ENCODE assay signal across 22 mouse cellular contexts in the genomic region with DNA sequence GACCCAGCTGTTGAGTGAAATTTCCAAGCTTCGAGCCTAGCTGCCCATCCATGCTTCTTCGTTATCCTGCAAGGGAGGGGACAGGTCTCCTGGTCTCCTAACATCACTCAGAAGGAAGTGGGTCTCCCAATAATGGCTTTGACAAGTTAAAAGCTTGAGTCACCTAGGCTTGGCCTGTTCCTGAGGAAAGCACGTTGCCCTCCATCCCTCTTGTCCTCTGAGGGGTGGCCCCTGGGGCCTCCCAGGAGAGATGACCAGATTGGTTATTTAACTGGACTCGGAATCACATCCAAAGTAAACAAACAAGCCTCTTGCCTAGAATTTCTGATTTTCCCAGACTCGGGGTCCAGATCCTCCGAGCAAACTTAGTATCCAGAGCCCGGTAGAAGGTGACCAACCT. TPM values are rescaled to one million over a fixed set of nuclear protein-coding genes. Genes with fewer than 3 reads are reported as not detected.
DNase-seq lines count a peak whose midpoint lies in the region; ATAC-seq and TF ChIP-seq lines count a peak whose summit lies in the region.
"Had no signal": no experiment of that assay in that cellular context is flagged by ENCODE, and none has a peak within 500 bp of the region (broad histone marks: within the 10 kb centered on the region; RNA-seq: fewer than 3 reads in every experiment).

No protein-coding gene starts in this region.

- no peak for ATAC-seq in heart, embryonic 11.5 days (replicated peaks; ENCODE audit: insufficient number of reproducible peaks, low FRiP score, low TSS enrichment)
- ATAC-seq: activated CD4-positive, CD25-positive, alpha-beta regulatory T cell, adult 4 months; forebrain, embryonic 13.5 days; forebrain, embryonic 16.5 days; hindbrain, postnatal 0 days; inflammation-experienced regulatory T-cells, adult 6 months; intestine, embryonic 16.5 days had no signal

- no peaks in the 10 kb centered on the region for H3K27me3 ChIP-seq in heart, adult 2 months (ENCODE audit: control insufficient read depth, insufficient read depth, low read length)
- no peaks in the 10 kb centered on the region for H3K27me3 ChIP-seq in heart, embryonic 11.5 days (ENCODE audit: control insufficient read depth, insufficient read depth, low read length)
- H3K27me3 ChIP-seq in kidney, adult 2 months (replicated peaks; ENCODE audit: control insufficient read depth, insufficient read depth, low read length) = no peaks in the 10 kb centered on the region
- H3K27me3 ChIP-seq: forebrain, embryonic 13.5 days; heart, embryonic 13.5 days had no signal

- H3K4me1 ChIP-seq in heart, adult 2 months (ENCODE audit: control insufficient read depth, insufficient read depth, low read length) = peaks cover 2% of the 10 kb centered on the region
- peaks cover 22% of the 10 kb centered on the region for H3K4me1 ChIP-seq in heart, embryonic 11.5 days (ENCODE audit: control insufficient read depth, insufficient read depth, low read length)
- 0 out of 2 replicates have a peak, but pooled peaks cover 4% of the 10 kb centered on the region for H3K4me1 ChIP-seq in kidney, adult 2 months (ENCODE audit: control insufficient read depth, insufficient read depth, low read length)
- peaks cover 10% of the 10 kb centered on the region; the same call in 1 of the 2 replicates for H3K4me1 ChIP-seq in brown adipose tissue, adult 24 weeks (ENCODE audit: control insufficient read depth, insufficient read depth, insufficient read length, low read length)

- no peaks in the 10 kb centered on the region for H3K36me3 ChIP-seq in heart, adult 2 months (ENCODE audit: control insufficient read depth, insufficient read depth, low read length)
- H3K36me3 ChIP-seq in heart, embryonic 11.5 days (ENCODE audit: control insufficient read depth, insufficient read depth, low read length) = no peaks in the 10 kb centered on the region
- H3K36me3 ChIP-seq in kidney, adult 2 months (ENCODE audit: control insufficient read depth, insufficient read depth, low read length) = no peaks in the 10 kb centered on the region
- H3K36me3 ChIP-seq: forebrain, embryonic 10.5 days; heart, embryonic 13.5 days had no signal

- no peaks in the 10 kb centered on the region for H3K9me3 ChIP-seq in heart, embryonic 11.5 days (replicated peaks; ENCODE audit: control insufficient read depth, low read length)
- H3K9me3 ChIP-seq: forebrain, embryonic 10.5 days; forebrain, embryonic 13.5 days; heart, embryonic 13.5 days had no signal

- H3K79me2 ChIP-seq in heart, adult 2 months (replicated peaks; ENCODE audit: control insufficient read depth, insufficient read depth, low read length) = no peaks in the 10 kb centered on the region

- no peak overlapping the region for H3K9ac ChIP-seq in heart, adult 2 months (ENCODE audit: low read depth, low read length)
- H3K9ac ChIP-seq in heart, embryonic 11.5 days (ENCODE audit: low read depth, low read length) = no peak overlapping the region
- H3K9ac ChIP-seq: forebrain, embryonic 13.5 days; heart, embryonic 13.5 days; hindbrain, embryonic 14.5 days had no signal

- peak overlapping the region; percentile 60; the same call in 1 of the 2 replicates for H3K27ac ChIP-seq in gastrocnemius, adult 2 months
- peak overlapping the region; percentile 36; the same call in 1 of the 2 replicates for H3K27ac ChIP-seq in heart, adult 2 months
- no peak overlapping the region for H3K27ac ChIP-seq in heart, embryonic 11.5 days (ENCODE audit: low read depth, low read length)
- H3K27ac ChIP-seq in kidney, adult 2 months (ENCODE audit: insufficient read depth, low read depth, low read length) = no peak overlapping the region
- H3K27ac ChIP-seq in brown adipose tissue, adult 24 weeks (replicated peaks; ENCODE audit: low read depth, low read length) = peak overlapping the region; percentile 64
- H3K27ac ChIP-seq: forebrain, embryonic 10.5 days; forebrain, embryonic 13.5 days; heart, embryonic 13.5 days; hindbrain, embryonic 14.5 days; hindbrain, postnatal 0 days had no signal

- no peak overlapping the region for H3K4me3 ChIP-seq in gastrocnemius, adult 2 months
- no peak overlapping the region for H3K4me3 ChIP-seq in heart, adult 2 months
- H3K4me3 ChIP-seq in heart, embryonic 11.5 days (ENCODE audit: low read depth, low read length) = no peak overlapping the region
- no peak overlapping the region for H3K4me3 ChIP-seq in kidney, adult 2 months (ENCODE audit: insufficient read depth, low read depth, low read length)
- no peak overlapping the region for H3K4me3 ChIP-seq in brown adipose tissue, adult 24 weeks (ENCODE audit: insufficient read depth, low read depth, low read length)
- H3K4me3 ChIP-seq: forebrain, embryonic 10.5 days; forebrain, embryonic 13.5 days; heart, embryonic 13.5 days had no signal

- intact Hi-C loops in gastrocnemius, adult 2 months (cut with DNase I) = no loop called here
- intact Hi-C loops in gastrocnemius, postnatal 14 days (cut with DNase I; ENCODE audit: low total_unique reads) = no loop called here
- intact Hi-C loops in heart, adult 2 months (cut with DNase I) = loop anchor here (5.0 kb wide), 1 partner anchor 97 kb away; no protein-coding TSS in a partner anchor

- WGBS in heart, adult 2 months = 66% methylated on average over 7 of the region's 7 CpGs
- 72% methylated on average over 7 of the region's 7 CpGs for WGBS in heart, embryonic 11.5 days (ENCODE audit: insufficient replicate concordance)
- 74% methylated on average over 7 of the region's 7 CpGs for WGBS in kidney, adult 2 months

- TF ChIP-seq CTCF in gastrocnemius, adult 2 months (IDR thresholded peaks at IDR 0.05) = no peak
- TF ChIP-seq CTCF in heart, adult 2 months (IDR thresholded peaks at IDR 0.05) = no peak
- TF ChIP-seq CTCF in kidney, adult 2 months (conservative IDR thresholded peaks at IDR 0.05; ENCODE audit: insufficient read depth, insufficient read length, low read depth, low read length) = no peak

- TF ChIP-seq POLR2A in heart, adult 2 months (IDR thresholded peaks at IDR 0.05; ENCODE audit: insufficient read depth, low read depth, low read length) = no peak
- no peak for TF ChIP-seq POLR2A in kidney, adult 2 months (IDR thresholded peaks at IDR 0.05; ENCODE audit: low read depth, low read length)

- no peak for TF ChIP-seq EP300 in heart, adult 2 months (IDR thresholded peaks at IDR 0.05; ENCODE audit: insufficient read depth, low read depth, low read length)

- H3K4me2 ChIP-seq in heart, embryonic 11.5 days = no peak overlapping the region
- H3K4me2 ChIP-seq: forebrain, embryonic 13.5 days; heart, embryonic 13.5 days; hindbrain, embryonic 14.5 days had no signal

- DNase-seq in gastrocnemius, adult 2 months = no peak
- DNase-seq in gastrocnemius, postnatal 14 days = no peak
- DNase-seq in heart, adult 2 months = peak in 1 of 2 experiments; percentile 34
- DNase-seq in kidney, adult 2 months = peak; percentile 12
- DNase-seq in kidney, postnatal 14 days = no peak
- DNase-seq: adrenal gland, adult 8-10 months; adrenal gland, postnatal 25 days; cerebellum, adult 18-20 months; cerebellum, adult 9-10 months; cerebellum, postnatal 14 days; gastrocnemius, postnatal 25 days had no signal

RNA-seq across cellular contexts. Expression of gene Pdgfa, which starts 52.6 kb away (rescaled TPM):
- 10 to 100 TPM; 17.8 to 27.4 TPM for total RNA-seq in gastrocnemius, adult 2 months (2021)
- total RNA-seq in gastrocnemius, postnatal 14 days (2021) = 10 to 100 TPM; 15.8 to 22.3 TPM
- total RNA-seq in heart, adult 2 months (2021) = 10 to 100 TPM; 19.6 to 20.7 TPM
- polyA plus RNA-seq in heart, adult 2 months (2012; rRNA removed) = 13.2 and 14.2 TPM in 2 replicates
- polyA plus RNA-seq in heart, embryonic 11.5 days (2014; fragmentation: Nextera tagmentation; extraction: Ambion mirVana) = 29.3 and 30.8 TPM in 2 replicates
- 12.0 and 14.1 TPM in 2 replicates for polyA plus RNA-seq in kidney, adult 2 months (2012; rRNA removed)
- polyA plus RNA-seq in brown adipose tissue, adult 24 weeks (2012; ENCODE audit: insufficient read depth, insufficient read length, missing spikeins) = 5.5 and 6.9 TPM in 2 replicates
- polyA plus RNA-seq: activated CD4-positive, CD25-positive, alpha-beta regulatory T cell, adult 4 months had no signal

Comparison
In these comparisons a context has a peak if more than half of its experiments do, and no peak if none do; other contexts are left out.
1. H3K27ac ChIP-seq: peak in gastrocnemius, adult 2 months (single experiment), heart, adult 2 months (single experiment) and brown adipose tissue, adult 24 weeks (single experiment); none in heart, embryonic 11.5 days (single experiment) and kidney, adult 2 months (single experiment).